Mouse (Mus musculus): ENCODE measurements at regions not wholly inside any gene's neighbourhood (a gene's known extent, or its start where the extent isn't known, plus 50 kb on each side); places are given as distances from the start of the nearest gene placed in this dataset.

GRCm38 (mm10) chr17:54065187-54065795 lies 74.8 kb upstream of the Sult1c1 start:
- no peak for DNase-seq

GRCm38 (mm10) chr17:54061280-54061679 lies 70.8 kb upstream of the Sult1c1 start:
- peak; percentile 19 for DNase-seq
